Mouse (Mus musculus): Measurements from ENCODE around the gene Cog6. TPM values are rescaled to one million over a fixed set of nuclear protein-coding genes. Genes with fewer than 3 reads are reported as not detected.
"Not testable (repeated sequence)": the region's sequence is repeated elsewhere in the genome, so short reads cannot be mapped to it uniquely, and the experiment has no call there.

The Cog6 gene
- total RNA-seq, 1 experiment, result 18.0 TPM

GRCm38 (mm10) chr3:52996635-52997034, 20.4 kb downstream of the Cog6 start:
- Histone ChIP-seq H3K4me1 (ENCODE audit: control insufficient read depth in 2 of 2, insufficient read depth in 2 of 2, low read length in 2 of 2, poor library complexity in 1 of 2) (no peaks in the 10 kb centered on the region), H3K36me3 (ENCODE audit: control insufficient read depth, insufficient read depth, low read length, poor library complexity, severe bottlenecking) (peaks cover 7% of the 10 kb centered on the region; the same call in 1 of the 2 replicates), H3K9ac (ENCODE audit: insufficient read depth, low read depth, low read length, poor library complexity, severe bottlenecking) (no peak overlapping the region), H3K4me3 (ENCODE audit: insufficient read depth in 1 of 2, low read depth in 1 of 2, low read length in 2 of 2, poor library complexity in 1 of 2, severe bottlenecking in 1 of 2) (no peak overlapping the region), H3K27ac (ENCODE audit: insufficient read depth, low read depth, low read length, poor library complexity, severe bottlenecking) (no peak overlapping the region), H3K9me3 (ENCODE audit: control insufficient read depth, insufficient read depth, low read depth, low read length) (no peaks in the 10 kb centered on the region)
- no peak for DNase-seq (ENCODE audit: low read depth, low spot score)
- in situ Hi-C loops (cut with MboI; ENCODE audit: low sequenced_read_pairs in 2 of 2, unreplicated experiment in 2 of 2), result no loop called here
- TF ChIP-seq ZC3H11A (IDR thresholded peaks at IDR 0.05; ENCODE audit: borderline replicate concordance, low read depth, low read length) (no peak), HCFC1 (IDR thresholded peaks at IDR 0.05; ENCODE audit: borderline replicate concordance, insufficient read depth, low read length) (no peak), MAFK (IDR thresholded peaks at IDR 0.05; ENCODE audit: insufficient read depth, low read depth, low read length) (no peak), CHD2 (IDR thresholded peaks at IDR 0.05; ENCODE audit: low read depth, low read length) (no peak), ZNF384 (IDR thresholded peaks at IDR 0.05; ENCODE audit: low read depth, low read length) (no peak)

DNA sequence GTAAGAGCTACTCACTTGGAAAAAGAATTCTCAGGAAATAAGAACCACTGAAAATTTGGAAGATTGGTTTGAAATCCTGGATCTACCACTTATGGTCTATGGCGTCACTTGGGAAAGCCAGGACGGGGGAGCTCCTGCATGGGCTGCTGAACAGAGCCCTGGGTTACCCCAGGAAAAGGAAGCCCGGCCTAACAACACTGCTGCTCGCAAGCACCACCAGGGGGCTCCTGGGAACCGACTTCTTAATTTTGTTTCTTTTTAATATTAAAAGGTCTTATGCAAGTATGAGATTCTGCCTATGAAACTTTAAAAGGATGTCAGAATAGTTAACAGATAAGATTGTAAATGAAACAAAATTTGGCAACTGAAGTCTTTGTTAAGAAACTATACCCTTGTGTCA, 22.4 kb downstream of the Cog6 start:
- no peaks in the 10 kb centered on the region for H3K4me1 ChIP-seq (ENCODE audit: control insufficient read depth in 2 of 2, insufficient read depth in 2 of 2, low read length in 2 of 2, poor library complexity in 1 of 2)
- no peak overlapping the region for H3K27ac ChIP-seq (ENCODE audit: insufficient read depth, low read depth, low read length, poor library complexity, severe bottlenecking)
- H3K9me3 ChIP-seq (ENCODE audit: control insufficient read depth, insufficient read depth, low read depth, low read length), result no peaks in the 10 kb centered on the region
- H3K4me3 ChIP-seq (ENCODE audit: insufficient read depth in 1 of 2, low read depth in 1 of 2, low read length in 2 of 2, poor library complexity in 1 of 2, severe bottlenecking in 1 of 2), result no peak overlapping the region
- TF ChIP-seq ZC3H11A (IDR thresholded peaks at IDR 0.05; ENCODE audit: borderline replicate concordance, low read depth, low read length) (no peak), CHD2 (IDR thresholded peaks at IDR 0.05; ENCODE audit: low read depth, low read length) (no peak), MAFK (IDR thresholded peaks at IDR 0.05; ENCODE audit: insufficient read depth, low read depth, low read length) (no peak), ZNF384 (IDR thresholded peaks at IDR 0.05; ENCODE audit: low read depth, low read length) (no peak), HCFC1 (IDR thresholded peaks at IDR 0.05; ENCODE audit: borderline replicate concordance, insufficient read depth, low read length) (no peak)
- H3K36me3 ChIP-seq (ENCODE audit: control insufficient read depth, insufficient read depth, low read length, poor library complexity, severe bottlenecking), result peaks cover 7% of the 10 kb centered on the region; the same call in 1 of the 2 replicates
- no peak for DNase-seq (ENCODE audit: low read depth, low spot score)
- H3K9ac ChIP-seq (ENCODE audit: insufficient read depth, low read depth, low read length, poor library complexity, severe bottlenecking), result no peak overlapping the region
- in situ Hi-C loops (cut with MboI; ENCODE audit: low sequenced_read_pairs in 2 of 2, unreplicated experiment in 2 of 2), result no loop called here

DNA sequence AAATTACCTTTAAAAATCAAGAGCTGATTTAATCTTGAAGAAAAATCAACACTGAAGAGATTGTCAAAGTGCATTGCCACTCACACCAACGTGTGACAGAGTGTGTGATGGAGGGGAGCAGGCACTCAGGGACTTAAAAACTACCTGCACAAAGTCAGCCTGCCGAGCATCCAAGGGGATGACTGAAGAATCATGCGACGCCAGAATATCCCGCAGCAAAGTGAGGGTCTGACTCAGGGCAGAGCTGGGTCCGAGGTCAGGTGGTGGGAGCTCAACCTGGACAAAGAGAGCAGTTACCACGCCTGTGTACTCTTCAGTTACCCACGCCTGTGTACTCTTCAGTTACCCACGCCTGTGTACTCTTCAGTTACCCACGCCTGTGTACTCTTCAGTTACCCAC, 23.7 kb downstream of the Cog6 start:
- Histone ChIP-seq H3K9ac (ENCODE audit: insufficient read depth, low read depth, low read length, poor library complexity, severe bottlenecking) (no peak overlapping the region), H3K36me3 (ENCODE audit: control insufficient read depth, insufficient read depth, low read length, poor library complexity, severe bottlenecking) (peaks cover 7% of the 10 kb centered on the region; the same call in 1 of the 2 replicates), H3K4me3 (ENCODE audit: insufficient read depth in 1 of 2, low read depth in 1 of 2, low read length in 2 of 2, poor library complexity in 1 of 2, severe bottlenecking in 1 of 2) (no peak overlapping the region), H3K27ac (ENCODE audit: insufficient read depth, low read depth, low read length, poor library complexity, severe bottlenecking) (no peak overlapping the region), H3K4me1 (ENCODE audit: control insufficient read depth in 2 of 2, insufficient read depth in 2 of 2, low read length in 2 of 2, poor library complexity in 1 of 2) (no peaks in the 10 kb centered on the region), H3K9me3 (ENCODE audit: control insufficient read depth, insufficient read depth, low read depth, low read length) (no peaks in the 10 kb centered on the region)
- no peak for TF ChIP-seq MAFK (IDR thresholded peaks at IDR 0.05; ENCODE audit: insufficient read depth, low read depth, low read length)
- TF ChIP-seq ZNF384 (IDR thresholded peaks at IDR 0.05; ENCODE audit: low read depth, low read length), result no peak
- in situ Hi-C loops (cut with MboI; ENCODE audit: low sequenced_read_pairs in 2 of 2, unreplicated experiment in 2 of 2), result no loop called here
- no peak for DNase-seq (ENCODE audit: low read depth, low spot score)

- Histone ChIP-seq H3K4me1 (ENCODE audit: control insufficient read depth in 2 of 2, insufficient read depth in 2 of 2, low read length in 2 of 2, poor library complexity in 1 of 2) (no peaks in the 10 kb centered on the region), H3K9me3 (ENCODE audit: control insufficient read depth, insufficient read depth, low read depth, low read length) (no peaks in the 10 kb centered on the region), H3K9ac (ENCODE audit: insufficient read depth, low read depth, low read length, poor library complexity, severe bottlenecking) (no peak overlapping the region), H3K36me3 (ENCODE audit: control insufficient read depth, insufficient read depth, low read length, poor library complexity, severe bottlenecking) (peaks cover 8% of the 10 kb centered on the region; the same call in 1 of the 2 replicates), H3K27ac (ENCODE audit: insufficient read depth, low read depth, low read length, poor library complexity, severe bottlenecking) (no peak overlapping the region), H3K4me3 (ENCODE audit: insufficient read depth in 1 of 2, low read depth in 1 of 2, low read length in 2 of 2, poor library complexity in 1 of 2, severe bottlenecking in 1 of 2) (no peak overlapping the region)
- TF ChIP-seq HCFC1 (IDR thresholded peaks at IDR 0.05; ENCODE audit: borderline replicate concordance, insufficient read depth, low read length), result no peak
- TF ChIP-seq ZNF384 (IDR thresholded peaks at IDR 0.05; ENCODE audit: low read depth, low read length), result no peak
- no peak for TF ChIP-seq MAFK (IDR thresholded peaks at IDR 0.05; ENCODE audit: insufficient read depth, low read depth, low read length)
- no peak for TF ChIP-seq CHD2 (IDR thresholded peaks at IDR 0.05; ENCODE audit: low read depth, low read length)
- no peak for TF ChIP-seq ZC3H11A (IDR thresholded peaks at IDR 0.05; ENCODE audit: borderline replicate concordance, low read depth, low read length)
- in situ Hi-C loops (cut with MboI; ENCODE audit: low sequenced_read_pairs in 2 of 2, unreplicated experiment in 2 of 2), result no loop called here
- no peak for DNase-seq (ENCODE audit: low read depth, low spot score)
Measured at GRCm38 (mm10) chr3:52990041-52990737, 26.8 kb downstream of the Cog6 start.

DNA sequence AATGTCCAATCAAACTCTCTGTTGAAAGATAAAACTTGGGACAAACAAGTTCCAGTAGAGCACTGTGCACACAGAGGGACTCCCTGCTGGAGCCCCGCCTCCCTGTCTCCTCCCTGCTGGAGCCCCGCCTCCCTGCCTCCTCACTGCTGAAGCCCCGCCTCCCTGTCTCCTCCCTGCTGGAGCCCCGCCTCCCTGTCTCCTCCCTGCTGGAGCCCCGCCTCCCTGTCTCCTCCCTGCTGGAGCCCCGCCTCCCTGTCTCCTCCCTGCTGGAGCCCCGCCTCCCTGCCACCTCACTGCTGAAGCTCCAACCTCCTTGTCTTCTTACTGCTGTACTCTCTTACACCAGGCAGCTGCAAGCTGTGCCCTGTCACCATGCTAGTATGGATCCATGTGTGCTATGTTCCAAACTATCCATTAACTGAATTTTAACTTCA, 31.5 kb downstream of the Cog6 start:
- DNase-seq (ENCODE audit: low read depth, low spot score); H3K9ac ChIP-seq (ENCODE audit: insufficient read depth, low read depth, low read length, poor library complexity, severe bottlenecking); H3K27ac ChIP-seq (ENCODE audit: insufficient read depth, low read depth, low read length, poor library complexity, severe bottlenecking); H3K9me3 ChIP-seq (ENCODE audit: control insufficient read depth, insufficient read depth, low read depth, low read length); H3K4me3 ChIP-seq (ENCODE audit: insufficient read depth in 1 of 2, low read depth in 1 of 2, low read length in 2 of 2, poor library complexity in 1 of 2, severe bottlenecking in 1 of 2); H3K4me1 ChIP-seq (ENCODE audit: control insufficient read depth in 2 of 2, insufficient read depth in 2 of 2, low read length in 2 of 2, poor library complexity in 1 of 2); in situ Hi-C loops (cut with MboI; ENCODE audit: low sequenced_read_pairs in 2 of 2, unreplicated experiment in 2 of 2); H3K36me3 ChIP-seq (ENCODE audit: control insufficient read depth, insufficient read depth, low read length, poor library complexity, severe bottlenecking): not testable (repeated sequence)

Measured in ES-E14 (cell line).